Mouse (Mus musculus): ENCODE measurements around the gene Dcst1.

Dcst1 gene

DNA sequence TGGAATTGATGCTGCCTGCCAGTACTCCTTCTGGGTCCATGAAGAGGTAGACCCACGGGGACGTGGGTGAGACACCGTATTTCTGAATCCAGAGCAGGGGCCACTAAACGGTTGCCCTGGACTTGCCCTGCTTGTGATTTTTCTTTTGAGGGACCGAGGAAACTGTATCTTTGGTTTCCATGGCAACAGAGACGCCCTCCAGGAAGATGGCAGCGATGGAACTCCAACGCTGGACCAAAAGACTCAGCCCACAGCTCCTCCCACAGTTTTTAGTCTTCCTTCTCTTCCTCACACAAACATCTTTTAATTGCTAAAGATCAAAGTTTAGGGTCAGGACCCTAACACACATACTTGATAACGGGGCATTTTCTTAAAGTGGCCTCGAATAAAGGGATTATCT is 33.0 kb downstream of the Dcst1 start:
- no peak for DNase-seq (ENCODE audit: low spot score)

DNA sequence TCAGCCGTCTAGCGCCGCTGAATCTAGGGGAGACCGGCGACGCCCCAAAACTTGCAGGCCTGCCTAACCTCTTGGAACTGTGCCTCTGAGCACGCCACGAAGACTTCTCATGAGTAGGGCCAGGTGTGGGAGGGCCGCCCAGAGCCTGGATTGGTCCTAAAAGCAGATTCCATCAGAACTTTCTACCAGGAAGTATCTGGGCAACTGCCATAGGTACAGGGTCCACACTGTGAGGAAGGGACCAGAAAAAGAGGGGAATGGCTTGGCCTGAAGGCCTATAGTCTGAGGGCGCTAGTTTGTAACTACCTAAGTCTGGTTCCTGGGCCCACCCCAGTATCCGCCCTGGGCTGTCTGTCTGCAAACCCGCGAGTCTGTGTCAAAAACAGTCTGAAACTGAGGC is 33.5 kb downstream of the Dcst1 start:
- DNase-seq (ENCODE audit: low spot score), result no peak

DNA sequence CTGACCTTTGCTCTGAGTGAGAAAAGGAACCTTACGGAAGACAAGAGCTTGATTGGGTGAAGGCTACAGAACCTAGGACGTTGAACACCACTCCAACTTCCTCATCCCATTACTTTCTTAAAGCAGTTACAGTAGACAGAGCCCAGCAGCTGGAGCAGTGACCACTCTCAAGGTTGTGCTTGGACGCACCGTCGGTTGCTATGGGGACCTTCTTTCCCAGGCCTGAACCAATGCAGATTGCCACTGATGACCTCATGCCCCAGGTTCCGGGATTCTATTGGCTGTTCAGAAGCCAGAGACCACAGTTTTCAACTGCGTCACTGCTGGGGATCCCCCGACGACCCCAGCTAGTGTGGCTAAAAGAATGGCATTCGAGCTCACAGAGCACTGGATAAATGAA is 34.1 kb downstream of the Dcst1 start:
- no peak for DNase-seq (ENCODE audit: low spot score)

DNA sequence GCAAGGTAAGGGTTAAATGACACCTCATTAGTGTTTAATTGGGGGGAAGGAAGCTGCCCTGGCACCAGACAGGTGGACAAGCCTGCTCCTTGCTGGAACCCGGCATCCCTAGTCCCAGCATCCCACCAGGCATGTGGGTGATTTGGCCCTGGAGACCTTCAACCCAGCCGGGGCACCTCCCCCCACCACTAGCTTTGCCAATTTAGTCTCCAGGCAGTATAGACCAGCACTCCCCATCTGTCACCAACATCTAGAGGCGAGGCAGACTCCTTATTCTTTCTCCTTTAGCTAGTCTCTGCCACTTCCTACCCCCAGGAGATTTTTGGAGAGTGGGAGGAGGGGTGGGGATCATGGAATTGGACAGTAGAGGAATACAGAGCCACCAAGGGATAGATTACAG is 34.7 kb downstream of the Dcst1 start:
- DNase-seq (ENCODE audit: low spot score), result no peak

DNA sequence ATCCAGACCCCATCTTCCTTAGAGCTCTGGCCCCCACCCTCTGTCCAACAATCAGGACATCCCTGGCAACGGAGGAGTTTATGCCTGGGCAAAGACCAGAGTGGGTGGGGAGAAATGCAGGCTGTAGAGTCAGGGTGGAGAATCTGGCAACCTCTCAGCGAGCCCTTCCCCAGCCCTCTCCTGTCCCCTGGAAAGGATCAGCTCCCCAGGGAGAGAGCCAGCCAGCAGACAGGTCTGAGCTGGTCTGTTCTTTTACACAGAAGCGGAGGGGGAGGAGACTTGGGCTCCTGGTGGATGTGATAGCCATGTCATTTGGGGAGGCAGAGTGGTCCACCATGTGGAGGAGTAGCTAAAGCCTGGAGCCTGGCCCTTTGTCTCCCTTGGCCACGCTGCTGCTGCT is 36.4 kb downstream of the Dcst1 start:
- no peak for DNase-seq (ENCODE audit: low spot score)

DNA sequence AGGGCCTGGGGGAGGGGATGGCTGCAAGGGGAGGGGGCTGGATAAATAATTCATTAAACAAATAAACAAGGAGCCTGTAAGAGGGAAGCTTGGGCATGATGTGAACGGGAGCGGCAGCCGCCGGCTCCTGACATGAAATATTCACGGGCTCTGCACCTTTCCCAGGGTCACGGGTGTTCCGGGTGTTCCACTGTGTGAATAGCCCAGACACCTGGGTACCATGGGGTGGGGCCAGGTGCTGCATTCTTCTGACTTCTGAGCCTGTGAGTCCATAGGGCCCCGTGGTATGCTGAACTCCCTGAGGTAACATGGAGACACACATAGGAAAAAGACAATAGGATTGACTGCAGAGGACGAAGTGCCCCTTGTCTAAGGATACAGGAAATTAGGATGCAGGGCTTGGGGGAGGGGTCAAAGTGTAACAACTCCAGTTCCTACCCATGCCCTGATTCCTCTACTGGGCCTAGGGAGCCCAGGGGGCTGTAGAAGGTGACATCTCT is 37.6 kb downstream of the Dcst1 start:
- no peak for DNase-seq (ENCODE audit: low spot score)

DNA sequence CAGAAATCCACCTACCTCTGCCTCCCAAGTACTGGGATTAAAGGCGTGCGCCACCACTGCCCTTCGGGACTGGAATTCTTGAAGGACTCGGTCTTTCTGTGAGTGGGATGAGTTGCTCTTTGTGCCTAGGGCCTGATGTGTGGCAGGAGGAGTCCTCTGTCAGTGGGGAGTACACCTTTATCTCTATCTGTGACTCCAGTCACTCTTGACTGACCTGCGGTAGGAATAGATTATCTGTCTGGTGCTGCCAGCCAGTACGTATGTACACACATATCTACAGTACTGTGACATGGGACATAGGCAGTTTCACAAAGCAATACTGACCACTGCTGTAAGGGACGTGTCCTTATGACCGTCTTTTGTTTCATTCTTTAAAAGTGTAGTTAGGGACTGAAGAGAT is 39.2 kb downstream of the Dcst1 start:
- DNase-seq (ENCODE audit: low spot score), result no peak

DNA sequence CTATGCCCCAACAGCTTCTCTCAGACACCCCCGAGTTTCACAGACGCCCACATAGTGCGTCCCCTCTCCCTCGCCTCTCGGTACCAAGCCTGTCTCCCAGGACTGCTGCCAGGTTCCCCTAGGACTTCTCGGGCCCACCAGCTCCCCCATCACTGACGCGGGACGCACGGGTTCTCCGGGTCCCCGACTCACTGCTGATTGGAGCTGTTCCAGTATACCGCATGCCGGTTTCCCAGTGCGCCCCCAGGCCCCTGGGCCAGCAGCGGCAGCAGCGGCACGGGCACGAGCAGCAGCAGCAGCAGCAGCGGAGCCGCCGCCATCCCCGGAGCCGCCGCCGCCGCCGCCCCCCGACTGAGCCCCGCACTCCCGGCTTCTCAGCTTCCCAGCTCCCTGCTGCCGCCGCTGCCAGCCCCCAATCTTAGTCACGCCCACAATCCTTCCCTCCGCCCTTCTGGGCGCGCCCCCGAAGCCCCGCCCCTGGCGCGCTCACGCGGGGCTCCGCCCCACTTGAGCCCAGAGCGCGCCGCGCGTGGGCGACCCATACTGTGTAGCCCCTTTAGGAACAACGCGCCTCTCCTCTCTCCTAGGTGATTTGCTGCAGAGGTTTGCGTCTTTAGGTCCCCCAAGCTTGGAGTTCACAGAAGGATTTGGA is 42.4 kb downstream of the Dcst1 start, which contains the start of gene Efna3:
Gene Efna3, minus strand, starts transcription at position 452 of the 652 bp plus-strand sequence.
- no peak for DNase-seq (ENCODE audit: low spot score)

DNA sequence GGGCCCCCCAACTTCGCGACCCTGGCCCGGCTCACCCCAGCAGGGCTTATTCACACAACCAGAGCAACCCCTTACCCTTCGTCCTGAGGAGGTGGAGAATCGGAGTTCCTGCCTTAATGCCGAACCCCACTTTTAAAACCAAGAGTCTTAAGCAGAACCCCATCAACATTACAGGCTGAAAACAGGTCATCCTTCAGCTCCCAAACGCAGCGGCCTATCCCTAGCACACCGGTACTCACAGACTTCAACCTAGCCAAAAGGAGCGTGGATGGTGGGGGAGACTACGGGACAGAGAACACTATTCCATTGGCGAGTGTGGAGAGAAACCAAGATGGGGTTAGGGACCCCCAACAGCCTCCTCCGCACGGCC is 42.9 kb downstream of the Dcst1 start:
- DNase-seq (ENCODE audit: low spot score), result no peak

DNA sequence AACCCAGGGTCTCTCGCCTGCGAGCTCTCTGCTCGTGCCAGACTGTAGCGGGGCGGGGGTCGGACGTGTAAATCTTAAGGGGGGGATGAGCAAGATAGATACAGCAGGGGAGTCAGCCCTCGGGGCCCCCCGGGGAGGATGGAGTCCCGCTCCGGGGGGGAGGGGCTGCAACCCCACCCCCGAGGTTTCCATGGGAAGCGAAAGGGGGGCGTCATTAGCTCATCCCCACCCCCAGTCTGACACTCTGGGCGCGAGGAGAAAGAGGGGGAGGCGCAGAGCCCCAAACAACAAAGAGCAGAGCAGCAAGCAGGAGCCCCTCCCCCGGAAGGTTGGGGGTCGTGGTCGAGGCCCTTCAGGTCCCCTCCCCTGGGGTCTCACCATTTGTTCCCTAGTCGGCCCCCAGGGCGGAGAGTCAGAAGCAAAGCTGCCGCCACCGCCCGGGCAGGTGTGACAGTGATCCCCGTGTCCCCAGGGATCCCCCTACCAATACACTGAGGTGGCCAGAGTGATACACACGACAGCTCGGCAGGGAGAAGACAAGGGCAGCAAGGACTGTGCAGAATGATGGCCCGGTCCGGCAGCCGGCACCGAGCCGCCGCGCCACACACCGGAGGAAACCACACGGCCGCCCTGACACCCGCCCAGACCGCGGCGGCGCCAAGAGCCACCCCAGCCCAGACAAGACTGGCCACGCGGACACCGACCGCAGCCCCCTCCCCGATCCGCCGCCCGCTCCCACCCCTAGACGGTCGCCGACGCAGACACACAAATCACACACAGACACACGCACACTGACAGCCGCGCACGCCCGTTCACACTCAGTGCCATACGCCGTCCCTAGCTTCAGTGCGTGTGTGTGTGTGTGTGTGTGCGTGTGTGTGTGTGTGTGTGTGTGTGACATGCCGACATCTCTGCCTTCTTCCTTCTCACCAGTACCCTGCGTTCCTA is 43.6 kb downstream of the Dcst1 start:
- DNase-seq (ENCODE audit: low spot score), result no peak

DNA sequence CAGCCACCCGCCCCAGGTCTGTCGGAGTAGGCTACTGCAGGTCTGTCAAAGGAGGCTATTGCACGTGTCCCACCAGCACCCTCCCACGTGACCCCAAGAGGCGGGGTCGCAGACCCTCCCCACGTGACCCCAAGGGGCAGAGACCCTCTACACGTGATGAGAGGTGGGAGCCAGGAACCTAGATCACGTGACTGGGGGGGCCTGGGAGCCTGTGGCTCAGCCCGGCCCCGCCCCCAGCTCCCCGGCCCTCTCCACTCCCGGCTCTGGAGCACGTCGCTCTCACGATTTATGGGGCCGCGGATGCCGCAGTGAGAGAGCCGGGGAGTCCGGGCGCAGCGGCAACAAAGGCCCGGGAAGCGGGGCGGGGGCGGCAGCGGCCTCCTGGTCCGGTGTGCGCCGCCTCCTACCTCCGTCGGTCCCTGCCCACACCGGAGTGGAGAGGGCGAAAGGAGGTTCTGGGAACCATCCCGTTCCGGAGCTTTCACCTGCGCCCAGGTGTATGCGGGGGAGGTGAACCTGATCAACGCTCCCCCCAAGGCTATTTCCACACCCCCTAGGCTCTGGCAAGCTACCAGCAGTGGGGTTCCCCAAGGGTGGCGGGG is 44.4 kb downstream of the Dcst1 start:
- no peak for DNase-seq (ENCODE audit: low spot score)

DNA sequence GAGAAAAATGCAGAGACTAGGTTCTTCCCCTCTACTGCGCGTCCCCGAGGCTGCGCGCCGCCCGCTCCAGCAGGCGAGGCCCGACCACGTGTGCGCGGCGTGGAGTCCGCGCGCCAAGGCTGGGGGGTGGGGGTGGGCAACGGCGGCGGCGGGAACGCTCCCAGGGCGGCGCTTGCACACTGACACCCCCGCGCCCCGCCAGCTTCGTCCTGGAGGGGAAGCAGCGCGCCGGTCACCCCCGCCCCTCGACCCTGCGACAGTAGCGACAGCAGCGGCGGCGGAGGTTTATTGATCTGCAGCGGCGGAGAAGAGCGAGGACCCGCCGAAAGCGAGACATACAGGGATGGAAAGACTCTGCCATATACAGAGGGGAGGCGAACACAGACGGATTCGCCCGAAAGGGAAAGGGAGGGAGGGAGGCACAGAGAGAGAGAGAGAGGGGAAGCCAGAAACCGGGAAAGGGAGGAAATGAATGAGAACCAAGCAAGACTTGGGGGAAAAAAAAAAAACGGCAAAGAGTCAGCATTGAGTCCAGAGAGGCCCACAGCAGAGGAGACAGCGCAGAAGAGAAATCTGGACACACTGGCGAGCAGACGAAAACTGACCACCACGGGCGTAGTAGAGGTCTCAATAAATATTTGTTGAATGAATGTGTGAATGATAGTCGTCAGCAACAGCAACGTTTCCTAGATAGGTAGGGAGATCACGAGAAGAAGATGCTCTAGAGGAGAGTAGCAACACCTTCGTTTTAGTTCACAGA is 45.3 kb downstream of the Dcst1 start:
- DNase-seq (ENCODE audit: low spot score), result no peak

DNA sequence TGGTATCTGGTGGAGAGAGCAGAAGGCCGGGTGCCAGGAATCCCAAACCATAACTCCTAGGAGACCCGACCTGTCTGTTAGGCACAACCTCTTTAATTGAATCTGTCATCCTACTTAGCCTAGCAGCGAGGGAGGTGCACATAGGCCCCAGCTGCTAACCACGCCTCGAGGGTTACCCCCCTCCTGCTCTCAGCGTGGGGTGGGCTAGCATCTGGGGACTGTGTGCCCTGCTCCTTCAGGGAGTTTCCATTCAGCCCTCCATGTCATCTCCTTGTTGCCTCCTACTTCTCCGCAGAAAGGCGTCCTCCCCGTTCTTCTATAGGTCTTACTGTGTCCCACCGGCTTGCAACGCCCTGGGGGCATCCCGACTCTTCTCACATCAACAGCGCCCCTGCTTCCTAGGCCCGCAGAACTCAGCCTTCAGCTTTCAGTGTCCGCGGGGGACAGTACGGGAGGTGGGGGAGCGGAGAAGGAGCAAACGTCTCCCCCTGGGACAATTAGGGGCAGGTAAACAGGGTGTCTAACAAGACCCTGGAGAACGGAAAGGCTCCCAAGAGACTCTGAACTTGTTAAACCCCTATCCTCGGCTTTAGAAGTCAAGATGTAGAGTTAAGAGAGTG is 46.0 kb downstream of the Dcst1 start:
- no peak for DNase-seq (ENCODE audit: low spot score)

DNA sequence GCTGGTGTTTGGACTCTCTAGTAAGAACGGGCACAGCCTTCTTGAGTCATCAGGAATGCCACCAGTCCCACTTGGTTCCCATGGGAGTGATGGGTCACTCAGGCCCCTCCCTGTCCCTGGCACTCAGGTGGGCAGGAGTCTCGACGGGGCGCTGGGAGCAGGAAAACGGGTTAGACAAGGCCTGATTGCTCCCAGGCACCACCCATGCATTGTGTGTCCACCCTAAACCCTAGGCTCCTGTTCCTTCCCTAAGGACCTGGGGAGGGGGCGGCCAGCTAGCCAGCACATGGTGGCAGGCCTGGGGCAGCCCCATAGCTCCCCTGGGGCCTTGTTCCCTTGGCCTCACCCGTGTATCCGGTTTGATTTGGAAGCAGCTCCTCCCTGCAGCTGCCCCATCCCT is 46.7 kb downstream of the Dcst1 start:
- no peak for DNase-seq (ENCODE audit: low spot score)

DNA sequence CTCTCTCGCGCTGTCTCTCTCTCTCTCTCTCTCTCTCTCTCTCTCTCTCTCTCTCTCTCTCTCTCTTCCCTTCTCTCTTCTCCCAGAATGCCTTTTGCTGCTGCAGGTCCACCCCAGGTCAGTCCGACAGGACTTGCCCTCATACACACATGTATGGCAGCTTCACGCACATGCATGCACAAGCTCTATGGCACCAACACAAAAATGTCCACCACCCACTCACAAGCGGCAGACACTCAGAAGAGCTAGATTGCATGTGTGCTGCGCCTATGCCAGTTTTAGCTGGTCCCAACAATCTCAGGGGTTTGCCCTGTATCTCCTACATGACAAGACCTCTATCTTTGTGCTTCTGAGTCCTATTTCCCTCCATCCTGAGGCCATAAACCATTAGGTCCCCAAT is 47.8 kb downstream of the Dcst1 start:
- no peak for DNase-seq (ENCODE audit: low spot score)

DNA sequence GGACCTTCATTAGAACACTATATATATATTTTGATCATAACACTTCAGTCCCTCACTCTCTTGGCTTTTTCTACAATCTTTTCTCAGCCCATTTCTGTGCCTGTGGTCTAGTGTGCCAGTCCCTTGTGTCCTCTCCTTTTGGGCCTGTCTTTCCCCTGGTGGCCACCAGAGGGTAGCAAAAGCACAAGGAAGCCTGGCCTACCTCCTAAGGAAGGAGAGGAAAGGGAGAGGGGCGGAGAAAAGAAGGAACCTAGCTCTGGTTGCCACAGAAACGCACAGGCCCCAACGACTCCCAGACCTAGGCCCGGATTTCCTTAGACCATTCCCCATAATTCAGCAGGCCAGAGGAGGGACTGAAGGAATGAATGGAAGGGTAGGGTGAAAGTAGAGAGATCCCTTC is 48.2 kb downstream of the Dcst1 start:
- DNase-seq (ENCODE audit: low spot score), result peak; percentile 71

DNA sequence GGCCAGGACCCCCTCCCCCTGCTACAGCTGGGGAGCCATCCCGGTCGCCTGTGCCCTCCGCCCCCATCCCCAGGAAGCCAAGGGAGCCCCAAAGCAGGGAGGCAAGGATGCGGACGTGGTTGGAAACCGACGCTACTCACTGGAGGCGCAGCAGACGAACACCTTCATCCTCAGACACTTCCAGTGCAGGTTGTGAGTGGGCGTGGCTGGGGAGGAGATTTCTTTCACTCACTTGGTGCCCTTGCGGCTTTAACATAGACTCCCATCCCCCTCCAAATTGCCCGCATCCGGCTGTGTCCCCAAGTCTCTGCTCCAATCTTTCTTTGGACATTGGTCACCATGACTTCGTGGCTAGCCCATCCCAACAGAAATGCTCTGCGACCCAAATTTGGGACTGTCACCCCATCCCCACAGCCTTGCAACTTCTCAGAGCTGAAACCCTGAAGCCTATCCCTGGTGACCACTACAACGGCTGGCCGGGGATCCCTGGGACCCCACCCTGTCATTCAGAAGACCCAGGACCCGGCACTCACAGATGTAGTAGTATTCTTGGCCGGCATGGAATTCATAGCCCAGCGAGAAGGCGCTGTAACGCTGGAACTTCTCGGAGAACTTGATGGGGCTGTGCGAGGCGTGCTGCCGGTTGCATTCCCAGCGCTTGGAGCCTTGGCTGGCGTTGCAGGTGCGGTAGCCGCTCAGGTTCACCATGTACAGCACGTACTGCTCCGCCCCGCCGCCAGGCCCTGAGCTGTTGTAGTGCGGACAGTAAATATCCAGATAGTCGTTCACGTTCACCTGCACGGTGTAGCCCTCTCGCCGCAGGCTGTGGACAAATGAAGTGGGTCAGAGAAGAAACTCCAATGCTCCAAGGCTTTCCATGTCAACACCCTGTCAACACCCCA is 48.9 kb downstream of the Dcst1 start:
- no peak for DNase-seq (ENCODE audit: low spot score)

DNA sequence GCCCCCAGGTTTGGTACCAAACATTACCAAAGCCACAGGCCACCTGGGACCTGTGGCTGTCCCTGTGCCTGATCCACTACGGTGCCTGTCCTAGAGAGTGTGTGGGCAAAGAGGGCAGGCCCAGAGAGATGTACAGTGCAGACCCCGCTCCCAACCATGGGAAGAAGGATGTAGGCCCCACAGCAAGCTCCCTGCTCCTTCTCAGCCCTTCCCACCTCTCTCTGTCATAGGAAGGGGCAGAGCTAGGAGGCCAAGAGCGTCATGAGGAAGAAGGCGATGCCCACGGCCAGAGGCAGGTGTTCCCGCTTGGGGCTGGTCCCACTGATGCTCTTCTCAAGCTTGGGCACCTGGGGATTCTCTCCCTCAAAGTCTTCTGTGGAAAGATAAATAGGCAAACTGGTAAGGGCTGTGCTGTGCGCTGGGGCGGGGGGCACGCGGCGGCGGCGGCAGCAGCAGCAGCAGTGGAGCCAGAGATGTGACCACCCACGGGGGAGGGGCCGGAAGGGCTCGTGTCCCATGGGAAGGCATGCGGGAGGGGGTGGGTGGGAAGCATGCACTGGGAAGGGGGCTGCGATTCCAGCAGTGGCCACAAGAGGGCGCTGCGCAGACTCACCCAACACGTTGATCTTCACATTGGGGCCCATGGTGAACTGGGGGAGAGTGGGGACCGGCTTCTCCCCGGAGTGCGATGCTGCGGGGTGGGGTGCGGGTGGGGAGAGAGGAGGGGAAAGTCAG is 49.7 kb downstream of the Dcst1 start:
- DNase-seq (ENCODE audit: low spot score), result no peak

DNA sequence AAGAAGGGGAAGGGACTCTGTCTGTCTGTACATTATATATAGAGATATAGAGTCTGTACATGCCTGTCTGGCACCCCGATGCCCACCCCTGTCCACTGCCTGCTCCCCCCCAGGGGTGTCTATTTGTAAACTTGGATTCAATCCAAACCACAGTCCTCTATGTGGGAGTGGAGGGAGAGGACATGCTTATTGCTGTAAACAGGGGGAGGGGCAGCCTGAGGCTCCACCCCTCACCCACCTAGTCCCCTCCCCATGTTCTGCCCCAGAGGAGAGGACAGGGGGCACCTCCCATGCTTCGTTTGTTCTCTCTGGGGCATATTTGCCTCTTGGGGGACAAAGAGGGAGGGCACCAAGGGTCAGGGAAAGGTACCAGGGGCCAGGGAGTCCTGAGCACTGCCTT is 50.3 kb downstream of the Dcst1 start:
- no peak for DNase-seq (ENCODE audit: low spot score)

DNA sequence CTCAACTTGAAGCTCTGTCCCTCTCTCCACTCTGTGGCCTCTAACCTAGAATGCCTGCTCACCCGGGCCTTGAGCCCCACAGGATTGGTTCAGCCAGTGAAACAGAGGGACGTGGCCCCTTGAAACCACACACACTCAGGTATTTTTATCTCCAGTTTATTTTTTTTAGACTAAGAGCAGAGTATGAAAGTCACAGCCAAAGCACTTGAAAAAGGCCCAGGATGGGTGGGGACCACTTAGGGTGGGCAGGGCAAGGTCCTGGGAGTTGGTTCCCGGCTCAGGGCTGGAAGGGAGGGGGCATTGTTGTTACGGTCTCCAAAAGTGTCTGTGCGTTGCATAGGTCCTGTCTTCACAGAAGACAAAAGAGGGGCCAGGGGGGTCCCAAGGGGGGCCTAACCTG is 50.7 kb downstream of the Dcst1 start:
- DNase-seq (ENCODE audit: low spot score), result no peak
